Mouse (Mus musculus): ENCODE measurements at regions not wholly inside any gene's neighbourhood (a gene's known extent, or its start where the extent isn't known, plus 50 kb on each side); places are given as distances from the start of the nearest gene placed in this dataset.

DNA sequence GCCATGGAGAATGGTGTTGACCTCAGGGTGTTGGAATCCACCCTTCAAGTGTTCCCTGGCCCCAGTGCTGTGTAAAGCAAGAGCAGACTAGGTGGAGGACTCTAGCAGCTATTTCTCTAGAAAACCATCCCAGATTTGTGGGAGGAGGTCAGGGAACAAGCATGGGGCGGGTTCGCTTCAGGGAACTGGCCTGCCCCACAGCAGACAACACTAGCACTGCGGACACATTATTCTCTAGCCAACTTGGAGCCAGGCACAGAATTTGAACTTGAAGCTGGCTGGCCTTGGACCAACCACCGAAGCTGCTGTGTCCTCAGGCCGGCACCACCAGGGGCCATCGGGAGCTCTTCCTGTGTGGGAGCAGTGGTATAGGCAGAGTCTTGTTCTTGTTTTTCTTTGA, 227.5 kb upstream of the Adra1b start:
- Histone ChIP-seq H3K4me2 (no peak overlapping the region), H3K9ac (ENCODE audit: low read length) (no peak overlapping the region), H3K36me3 (ENCODE audit: control insufficient read depth, insufficient read depth, low read length) (no peaks in the 10 kb centered on the region), H3K9me3 (ENCODE audit: control insufficient read depth, low read length) (no peaks in the 10 kb centered on the region), H3K4me3 (ENCODE audit: low read depth, low read length) (no peak overlapping the region), H3K27me3 (ENCODE audit: control insufficient read depth, insufficient read depth, low read length) (no peaks in the 10 kb centered on the region), H3K27ac (ENCODE audit: low read depth, low read length) (no peak overlapping the region), H3K4me1 (ENCODE audit: control insufficient read depth, insufficient read depth, low read length) (no peaks in the 10 kb centered on the region)
- no peak for ATAC-seq (ENCODE audit: low FRiP score)
- no peak for DNase-seq (ENCODE audit: low spot score, missing footprints)
- over 99% methylated on average over 6 of the region's 6 CpGs for WGBS

- Histone ChIP-seq H3K4me2 (no peak overlapping the region), H3K36me3 (ENCODE audit: control insufficient read depth, insufficient read depth, low read length) (no peaks in the 10 kb centered on the region), H3K27ac (ENCODE audit: low read depth, low read length) (no peak overlapping the region), H3K9ac (ENCODE audit: low read length) (no peak overlapping the region), H3K4me3 (ENCODE audit: low read depth, low read length) (no peak overlapping the region), H3K9me3 (ENCODE audit: control insufficient read depth, low read length) (no peaks in the 10 kb centered on the region), H3K27me3 (ENCODE audit: control insufficient read depth, insufficient read depth, low read length) (no peaks in the 10 kb centered on the region), H3K4me1 (ENCODE audit: control insufficient read depth, insufficient read depth, low read length) (no peaks in the 10 kb centered on the region)
- DNase-seq (ENCODE audit: low spot score, missing footprints) (no peak), ATAC-seq (ENCODE audit: low FRiP score) (no peak)
- WGBS = 78% methylated on average over 7 of the region's 7 CpGs
Observed at GRCm38 (mm10) chr11:44133244-44133643, 232.2 kb upstream of the Adra1b start.

- WGBS = 85% methylated on average over 3 of the region's 3 CpGs
- no peaks in the 10 kb centered on the region for H3K4me1 ChIP-seq (ENCODE audit: control insufficient read depth, insufficient read depth, low read length)
- ATAC-seq (ENCODE audit: low FRiP score) (no peak), DNase-seq (ENCODE audit: low spot score, missing footprints) (no peak)
- H3K4me3 ChIP-seq (ENCODE audit: low read depth, low read length) = no peak overlapping the region
- H3K36me3 ChIP-seq (ENCODE audit: control insufficient read depth, insufficient read depth, low read length) = no peaks in the 10 kb centered on the region
- no peak overlapping the region for H3K4me2 ChIP-seq
- H3K27ac ChIP-seq (ENCODE audit: low read depth, low read length) = no peak overlapping the region
- no peak overlapping the region for H3K9ac ChIP-seq (ENCODE audit: low read length)
- no peaks in the 10 kb centered on the region for H3K27me3 ChIP-seq (ENCODE audit: control insufficient read depth, insufficient read depth, low read length)
- no peaks in the 10 kb centered on the region for H3K9me3 ChIP-seq (ENCODE audit: control insufficient read depth, low read length)
Observed at GRCm38 (mm10) chr11:44136024-44136423, 235.0 kb upstream of the Adra1b start.

DNA sequence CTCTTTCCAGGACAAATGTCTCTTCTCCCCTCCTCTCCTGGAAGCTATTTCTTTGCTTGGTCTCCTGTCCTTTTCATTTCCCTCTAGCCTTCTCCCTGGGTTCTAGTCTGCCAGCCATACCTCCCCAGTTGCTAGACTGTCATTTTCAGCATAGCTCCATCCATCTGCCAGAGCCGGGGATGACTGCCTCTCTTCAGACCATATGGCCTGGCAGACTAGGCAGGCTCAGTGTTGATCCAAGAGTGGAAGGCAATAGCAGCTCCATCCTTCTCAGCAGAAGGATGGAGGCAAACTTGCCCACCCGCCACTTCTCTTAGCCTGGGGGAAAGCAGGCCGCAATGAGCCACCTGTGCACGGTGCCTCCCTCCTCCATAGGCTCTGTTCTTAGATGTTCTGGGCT, 242.0 kb upstream of the Adra1b start:
- H3K4me1 ChIP-seq (ENCODE audit: control insufficient read depth, insufficient read depth, low read length) = no peaks in the 10 kb centered on the region
- 98% methylated on average over 4 of the region's 4 CpGs for WGBS
- no peak overlapping the region for H3K9ac ChIP-seq (ENCODE audit: low read length)
- H3K9me3 ChIP-seq (ENCODE audit: control insufficient read depth, low read length) = no peaks in the 10 kb centered on the region
- H3K27me3 ChIP-seq (ENCODE audit: control insufficient read depth, insufficient read depth, low read length) = no peaks in the 10 kb centered on the region
- H3K27ac ChIP-seq (ENCODE audit: low read depth, low read length) = no peak overlapping the region
- no peak overlapping the region for H3K4me2 ChIP-seq
- DNase-seq (ENCODE audit: low spot score, missing footprints) (no peak), ATAC-seq (ENCODE audit: low FRiP score) (no peak)
- no peaks in the 10 kb centered on the region for H3K36me3 ChIP-seq (ENCODE audit: control insufficient read depth, insufficient read depth, low read length)
- H3K4me3 ChIP-seq (ENCODE audit: low read depth, low read length) = no peak overlapping the region

DNA sequence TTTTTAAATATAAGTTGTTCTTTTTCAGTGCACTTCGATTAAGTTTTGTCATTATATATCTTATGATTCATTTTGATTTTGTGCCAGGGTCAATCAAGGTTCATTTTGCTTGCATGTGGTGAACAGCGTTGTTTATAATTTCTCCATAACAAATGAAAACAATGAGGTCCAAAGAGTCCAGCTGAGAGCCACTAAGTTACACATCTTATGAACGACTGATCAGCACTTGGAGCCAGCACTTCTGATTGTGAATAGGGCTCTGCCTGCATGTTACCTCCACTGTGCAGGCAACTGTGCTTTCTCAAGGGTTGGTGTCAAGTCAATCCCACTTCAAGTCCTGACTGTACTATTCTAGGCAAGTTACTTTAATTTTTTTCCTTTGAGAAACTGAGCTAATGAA, 243.5 kb upstream of the Adra1b start:
- H3K27me3 ChIP-seq (ENCODE audit: control insufficient read depth, insufficient read depth, low read length) = no peaks in the 10 kb centered on the region
- H3K4me2 ChIP-seq = no peak overlapping the region
- H3K36me3 ChIP-seq (ENCODE audit: control insufficient read depth, insufficient read depth, low read length) = no peaks in the 10 kb centered on the region
- H3K4me1 ChIP-seq (ENCODE audit: control insufficient read depth, insufficient read depth, low read length) = no peaks in the 10 kb centered on the region
- ATAC-seq (ENCODE audit: low FRiP score) = no peak
- H3K27ac ChIP-seq (ENCODE audit: low read depth, low read length) = no peak overlapping the region
- no peak overlapping the region for H3K4me3 ChIP-seq (ENCODE audit: low read depth, low read length)
- DNase-seq (ENCODE audit: low spot score, missing footprints) = no peak
- no peaks in the 10 kb centered on the region for H3K9me3 ChIP-seq (ENCODE audit: control insufficient read depth, low read length)
- 84% methylated on average over 3 of the region's 3 CpGs for WGBS
- H3K9ac ChIP-seq (ENCODE audit: low read length) = no peak overlapping the region

GRCm38 (mm10) chr11:44146419-44146818, 245.4 kb upstream of the Adra1b start:
- no peaks in the 10 kb centered on the region for H3K27me3 ChIP-seq (ENCODE audit: control insufficient read depth, insufficient read depth, low read length)
- WGBS = 86% methylated on average over 3 of the region's 3 CpGs
- no peak for DNase-seq (ENCODE audit: low spot score, missing footprints)
- no peaks in the 10 kb centered on the region for H3K9me3 ChIP-seq (ENCODE audit: control insufficient read depth, low read length)
- no peak overlapping the region for H3K9ac ChIP-seq (ENCODE audit: low read length)
- H3K27ac ChIP-seq (ENCODE audit: low read depth, low read length) = no peak overlapping the region
- no peak for ATAC-seq (ENCODE audit: low FRiP score)
- no peak overlapping the region for H3K4me2 ChIP-seq
- H3K4me1 ChIP-seq (ENCODE audit: control insufficient read depth, insufficient read depth, low read length) = no peaks in the 10 kb centered on the region
- no peaks in the 10 kb centered on the region for H3K36me3 ChIP-seq (ENCODE audit: control insufficient read depth, insufficient read depth, low read length)
- no peak overlapping the region for H3K4me3 ChIP-seq (ENCODE audit: low read depth, low read length)

- H3K36me3 ChIP-seq (ENCODE audit: control insufficient read depth, insufficient read depth, low read length) = no peaks in the 10 kb centered on the region
Observed at GRCm38 (mm10) chr11:44153576-44153975, 246.3 kb upstream of the Il12b start.

DNA sequence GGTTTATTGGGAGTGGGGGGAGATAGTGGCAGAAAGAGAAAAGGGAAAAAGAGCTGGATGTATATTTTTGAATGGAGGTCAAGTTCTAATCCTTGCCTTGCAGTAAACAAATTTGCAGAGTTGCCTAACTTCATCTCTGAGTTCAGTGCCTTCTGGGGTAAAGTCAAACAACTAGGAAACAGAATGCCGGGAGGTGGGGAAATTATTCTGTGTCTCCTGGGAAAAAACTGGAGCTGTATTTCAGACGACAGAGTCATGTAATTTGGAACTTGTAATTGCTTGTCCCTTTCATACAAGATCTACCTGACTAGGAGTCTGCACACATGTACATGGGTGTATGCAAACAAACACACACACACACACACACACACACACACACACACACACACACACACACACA, 244.3 kb upstream of the Il12b start:
- no peaks in the 10 kb centered on the region for H3K27me3 ChIP-seq (ENCODE audit: control insufficient read depth, insufficient read depth, low read length)
- H3K9ac ChIP-seq (ENCODE audit: low read length) = no peak overlapping the region
- no peak overlapping the region for H3K4me3 ChIP-seq (ENCODE audit: low read depth, low read length)
- H3K27ac ChIP-seq (ENCODE audit: low read depth, low read length) = no peak overlapping the region
- DNase-seq (ENCODE audit: low spot score, missing footprints) (no peak), ATAC-seq (ENCODE audit: low FRiP score) (no peak)
- H3K4me2 ChIP-seq = no peak overlapping the region
- 72% methylated on average over 2 of the region's 2 CpGs for WGBS
- no peaks in the 10 kb centered on the region for H3K36me3 ChIP-seq (ENCODE audit: control insufficient read depth, insufficient read depth, low read length)
- H3K9me3 ChIP-seq (ENCODE audit: control insufficient read depth, low read length) = no peaks in the 10 kb centered on the region
- H3K4me1 ChIP-seq (ENCODE audit: control insufficient read depth, insufficient read depth, low read length) = no peaks in the 10 kb centered on the region

More at GRCm38 (mm10) chr11:44153576-44153975, 246.3 kb upstream of the Il12b start:
- Histone ChIP-seq H3K4me2 (no peak overlapping the region), H3K4me1 (ENCODE audit: control insufficient read depth, insufficient read depth, low read length) (no peaks in the 10 kb centered on the region), H3K9me3 (ENCODE audit: control insufficient read depth, low read length) (no peaks in the 10 kb centered on the region), H3K27me3 (ENCODE audit: control insufficient read depth, insufficient read depth, low read length) (no peaks in the 10 kb centered on the region), H3K9ac (ENCODE audit: low read length) (no peak overlapping the region), H3K27ac (ENCODE audit: low read depth, low read length) (no peak overlapping the region), H3K4me3 (ENCODE audit: low read depth, low read length) (no peak overlapping the region)
- WGBS = 91% methylated on average over 3 of the region's 3 CpGs
- ATAC-seq (ENCODE audit: low FRiP score) (no peak), DNase-seq (ENCODE audit: low spot score, missing footprints) (no peak)

DNA sequence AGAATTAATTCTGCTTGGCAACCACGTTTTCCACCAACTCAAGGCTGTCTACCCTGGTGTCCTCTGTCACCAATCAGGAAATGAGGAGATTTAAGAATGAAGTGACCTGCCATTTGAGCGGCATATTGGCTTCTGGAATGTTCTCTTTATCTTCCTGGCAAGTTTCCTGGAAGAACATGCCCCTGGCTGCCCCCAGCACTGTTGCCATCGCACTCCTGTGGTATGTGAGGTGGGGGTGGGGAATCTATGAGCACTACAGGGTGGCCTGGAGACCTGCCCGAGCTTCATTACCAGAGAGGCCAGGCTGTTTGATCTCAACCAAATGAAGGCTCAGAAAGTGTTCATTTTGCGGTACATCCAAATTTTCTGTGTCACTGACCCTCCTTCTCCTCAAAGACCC, 243.8 kb upstream of the Il12b start:
- H3K4me2 ChIP-seq = no peak overlapping the region
- no peaks in the 10 kb centered on the region for H3K9me3 ChIP-seq (ENCODE audit: control insufficient read depth, low read length)
- H3K36me3 ChIP-seq (ENCODE audit: control insufficient read depth, insufficient read depth, low read length) = no peaks in the 10 kb centered on the region
- H3K27me3 ChIP-seq (ENCODE audit: control insufficient read depth, insufficient read depth, low read length) = no peaks in the 10 kb centered on the region
- no peak overlapping the region for H3K4me3 ChIP-seq (ENCODE audit: low read depth, low read length)
- no peak overlapping the region for H3K9ac ChIP-seq (ENCODE audit: low read length)
- ATAC-seq (ENCODE audit: low FRiP score) = no peak
- H3K27ac ChIP-seq (ENCODE audit: low read depth, low read length) = no peak overlapping the region
- no peak for DNase-seq (ENCODE audit: low spot score, missing footprints)
- 59% methylated on average over 5 of the region's 5 CpGs for whole genome bisulfite sequencing
- no peaks in the 10 kb centered on the region for H3K4me1 ChIP-seq (ENCODE audit: control insufficient read depth, insufficient read depth, low read length)
